Mouse (Mus musculus): Measurements from ENCODE around the gene Slfn2.
A peak's percentile ranks its signal among the peaks of the same experiment; 100 is the strongest.
"Not testable (repeated sequence)": the region's sequence is repeated elsewhere in the genome, so short reads cannot be mapped to it uniquely, and the experiment has no call there.

The Slfn2 gene

DNA sequence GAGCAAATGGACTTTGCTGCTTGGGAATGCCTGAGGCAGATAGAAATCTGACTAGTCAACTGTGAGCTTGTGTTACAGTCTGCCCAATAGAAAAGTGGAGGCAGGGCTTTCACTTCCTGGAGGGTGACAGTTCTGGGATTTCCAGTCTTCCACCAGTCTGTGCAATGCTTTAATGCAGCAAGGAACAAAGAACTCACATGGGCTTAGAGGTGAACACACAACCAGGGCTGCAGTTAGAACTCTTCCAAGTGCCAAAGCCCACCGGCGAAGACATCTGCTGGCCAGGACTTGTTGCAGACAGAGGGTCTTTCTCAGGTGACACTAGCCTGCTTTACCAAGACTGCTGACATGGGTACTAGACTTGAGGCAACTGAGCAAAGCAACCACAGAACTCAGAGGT, at the start of gene Slfn2:
Gene Slfn2, plus strand, starts transcription at position 167 of the 400 bp plus-strand sequence.
- DNase-seq, result no peak

DNA sequence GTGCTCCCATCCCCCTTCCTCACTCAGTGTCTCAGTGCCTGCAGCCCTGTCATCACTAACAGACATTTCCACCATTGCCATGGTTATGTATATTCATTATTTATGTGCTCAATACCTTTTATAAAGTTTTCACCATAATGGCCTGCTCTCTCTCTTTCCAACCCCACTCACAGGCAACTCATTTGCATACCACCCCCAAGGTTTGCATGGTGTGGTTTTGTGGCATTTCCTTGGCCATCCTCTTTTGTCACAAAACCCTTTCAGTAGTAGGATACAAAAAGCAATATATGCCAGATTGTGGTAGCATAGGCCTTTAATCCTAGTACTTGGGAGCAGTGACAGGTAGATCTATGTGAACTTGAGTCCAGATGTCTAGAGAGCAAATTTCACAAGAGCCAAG, 48.8 kb upstream of the Slfn2 start:
- no peak for DNase-seq

DNA sequence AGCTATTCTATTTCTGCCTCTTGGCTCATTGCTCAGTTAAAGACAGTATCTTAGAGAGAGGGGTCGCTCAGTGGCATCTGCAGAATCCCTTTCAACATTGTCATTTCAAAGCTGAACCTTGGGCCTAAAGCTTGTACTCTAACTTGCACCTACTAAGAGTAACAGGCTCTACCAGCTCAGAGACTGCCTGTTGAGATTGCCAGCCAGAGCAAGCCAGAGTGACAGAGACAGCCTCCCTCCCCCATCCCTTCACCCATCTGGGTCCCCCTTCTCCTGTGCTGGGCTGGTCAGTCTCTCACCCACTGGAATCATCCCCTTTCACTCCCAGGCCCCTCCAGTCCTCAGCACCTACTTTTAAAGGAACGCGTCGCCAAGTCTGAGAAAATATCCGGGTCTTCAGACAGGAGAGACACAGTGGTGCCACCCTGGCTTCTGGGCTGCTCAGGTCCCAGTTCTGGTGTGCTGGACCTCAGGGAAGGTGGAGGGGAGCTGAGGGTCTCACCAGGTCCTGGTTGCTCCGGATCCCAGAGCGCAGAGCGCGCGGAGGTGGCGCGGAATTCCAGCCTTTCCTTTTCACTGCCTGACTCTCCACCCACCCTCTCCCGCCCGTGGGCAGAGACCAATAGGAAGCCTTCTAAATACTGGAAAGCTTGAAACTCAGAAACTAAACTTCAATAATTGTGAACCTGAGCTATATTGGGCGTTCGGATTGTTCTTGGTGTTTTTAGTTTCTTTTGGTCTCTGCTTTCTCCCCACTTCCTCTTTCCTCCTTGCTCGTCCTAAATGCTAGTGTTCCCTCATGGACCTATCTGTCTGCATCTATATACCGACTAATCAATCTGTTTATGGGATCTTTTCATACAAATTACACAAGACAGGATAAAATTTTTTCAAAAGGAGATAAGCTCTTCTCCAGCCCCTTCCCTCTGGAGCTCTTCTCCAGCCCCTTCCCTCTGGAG, 45.1 kb upstream of the Slfn2 start:
- DNase-seq, result not testable (repeated sequence)

GRCm38 (mm10) chr11:83020621-83021020, 44.3 kb upstream of the Slfn2 start, which contains the start of gene Slfn8:
TSS of gene Slfn8 (minus strand) at chr11:83020810.
- DNase-seq, result no peak

GRCm38 (mm10) chr11:83038686-83039085, 26.2 kb upstream of the Slfn2 start:
- DNase-seq, result not testable (repeated sequence)

DNA sequence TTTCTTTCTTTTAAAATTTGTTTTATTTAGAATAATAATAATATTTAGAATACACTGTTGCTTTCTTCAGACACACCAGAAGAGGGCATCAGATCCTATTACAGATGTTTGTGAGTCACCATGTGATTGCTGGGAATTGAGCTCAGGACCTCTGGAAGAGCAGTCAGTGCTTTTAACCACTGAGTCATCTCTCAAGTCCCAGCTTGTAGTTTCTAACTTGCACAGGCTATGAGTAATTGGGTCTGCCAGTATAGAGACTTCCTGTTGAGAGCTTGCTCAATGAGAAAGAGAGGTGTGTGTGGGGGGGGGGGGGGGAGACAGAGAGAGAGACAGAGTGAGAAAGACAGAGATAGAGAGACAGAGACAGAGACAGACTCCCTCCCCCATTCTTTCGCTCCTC, 25.8 kb upstream of the Slfn2 start:
- no peak for DNase-seq

DNA sequence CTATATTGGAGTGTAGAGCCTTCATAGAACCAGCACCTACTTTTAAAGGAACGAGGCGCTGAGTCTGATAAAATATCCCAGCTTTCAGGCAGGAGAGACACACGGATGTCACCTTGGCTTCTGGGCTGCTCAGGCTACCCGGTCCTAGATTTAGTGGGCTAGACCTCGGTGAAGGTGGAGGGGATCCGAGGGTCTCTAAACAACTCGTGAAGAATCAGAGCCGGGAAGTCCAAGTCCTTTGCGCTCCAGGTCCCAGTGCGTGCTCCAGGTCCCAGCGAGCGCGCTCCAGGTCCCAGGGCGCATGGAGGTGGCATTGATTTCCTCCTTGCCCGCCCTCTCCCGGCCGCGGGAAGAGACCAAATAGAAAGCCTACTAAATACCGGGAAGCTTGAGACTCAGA, 25.1 kb upstream of the Slfn2 start:
- no peak for DNase-seq

DNA sequence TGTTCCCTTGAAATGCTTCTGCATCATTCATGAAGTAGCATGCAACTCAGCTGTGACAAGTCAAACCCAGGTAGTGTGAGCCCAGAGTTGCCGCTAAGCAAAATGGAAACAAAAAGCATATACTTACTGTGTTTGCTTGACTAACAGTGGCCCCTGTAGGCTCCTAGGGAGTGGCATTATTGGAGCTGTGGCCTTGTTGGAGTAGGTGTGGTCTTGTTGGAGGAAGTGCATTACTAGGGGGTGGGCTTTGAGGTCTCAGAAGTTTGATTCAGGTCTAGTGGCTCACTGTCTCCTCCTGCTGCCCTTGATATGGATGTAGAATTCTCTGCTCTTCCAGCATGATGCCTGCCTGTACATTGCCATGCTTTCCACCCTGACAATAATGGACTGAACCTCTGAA, 24.6 kb upstream of the Slfn2 start:
- DNase-seq, result no peak

DNA sequence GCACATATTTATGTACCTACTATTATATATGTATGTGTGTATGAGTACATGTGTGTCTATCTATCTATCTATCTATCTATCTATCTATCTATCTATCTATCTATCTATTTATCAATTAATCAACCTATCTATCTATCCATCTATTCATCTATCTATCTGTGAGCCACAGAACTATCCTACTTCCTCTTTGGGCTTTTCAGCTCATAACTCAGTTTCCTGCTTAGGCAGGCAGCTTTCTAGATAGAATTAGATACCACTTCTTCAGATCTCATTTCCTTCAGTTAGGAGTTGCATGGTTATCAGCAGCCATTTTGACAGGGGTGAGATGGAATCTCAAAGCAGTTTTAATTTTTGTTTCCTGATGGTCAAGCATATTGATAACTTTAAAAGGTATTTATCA, 23.9 kb upstream of the Slfn2 start:
- no peak for DNase-seq

- DNase-seq, result no peak
Measured at GRCm38 (mm10) chr11:83043891-83044290, 21.0 kb upstream of the Slfn2 start.

GRCm38 (mm10) chr11:83045642-83046041, 19.3 kb upstream of the Slfn2 start:
- peak; percentile 26 for DNase-seq

GRCm38 (mm10) chr11:83057863-83058262, 7.0 kb upstream of the Slfn2 start:
- DNase-seq, result peak; percentile 33

GRCm38 (mm10) chr11:83060412-83061020, 4.4 kb upstream of the Slfn2 start:
- no peak for DNase-seq

- no peak for DNase-seq
Measured at GRCm38 (mm10) chr11:83061806-83062205, 3.1 kb upstream of the Slfn2 start.

DNA sequence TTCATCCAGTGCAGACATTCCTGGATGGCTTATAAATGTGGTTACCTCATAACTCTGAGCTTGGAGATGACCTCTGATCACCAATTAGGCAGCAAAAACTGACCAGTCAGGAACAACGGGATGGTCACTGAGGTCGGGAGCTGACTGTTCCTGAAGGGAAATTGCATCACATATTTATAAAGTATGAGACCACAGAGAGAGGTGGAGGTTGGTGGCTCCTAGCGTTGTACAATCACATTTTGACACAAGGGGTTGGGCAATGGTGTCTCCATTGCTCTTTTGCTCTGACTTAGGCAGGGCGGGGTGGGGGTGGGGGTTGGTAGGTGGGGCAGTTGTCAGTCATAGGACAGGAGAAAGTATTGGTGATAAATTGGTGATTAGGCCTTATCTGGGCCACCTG, 1.8 kb upstream of the Slfn2 start:
- no peak for DNase-seq

GRCm38 (mm10) chr11:83063941-83064349, 967 bp upstream of the Slfn2 start:
- DNase-seq, result no peak

- no peak for DNase-seq
Measured at GRCm38 (mm10) chr11:83065441-83066344, 781 bp downstream of the Slfn2 start.

DNA sequence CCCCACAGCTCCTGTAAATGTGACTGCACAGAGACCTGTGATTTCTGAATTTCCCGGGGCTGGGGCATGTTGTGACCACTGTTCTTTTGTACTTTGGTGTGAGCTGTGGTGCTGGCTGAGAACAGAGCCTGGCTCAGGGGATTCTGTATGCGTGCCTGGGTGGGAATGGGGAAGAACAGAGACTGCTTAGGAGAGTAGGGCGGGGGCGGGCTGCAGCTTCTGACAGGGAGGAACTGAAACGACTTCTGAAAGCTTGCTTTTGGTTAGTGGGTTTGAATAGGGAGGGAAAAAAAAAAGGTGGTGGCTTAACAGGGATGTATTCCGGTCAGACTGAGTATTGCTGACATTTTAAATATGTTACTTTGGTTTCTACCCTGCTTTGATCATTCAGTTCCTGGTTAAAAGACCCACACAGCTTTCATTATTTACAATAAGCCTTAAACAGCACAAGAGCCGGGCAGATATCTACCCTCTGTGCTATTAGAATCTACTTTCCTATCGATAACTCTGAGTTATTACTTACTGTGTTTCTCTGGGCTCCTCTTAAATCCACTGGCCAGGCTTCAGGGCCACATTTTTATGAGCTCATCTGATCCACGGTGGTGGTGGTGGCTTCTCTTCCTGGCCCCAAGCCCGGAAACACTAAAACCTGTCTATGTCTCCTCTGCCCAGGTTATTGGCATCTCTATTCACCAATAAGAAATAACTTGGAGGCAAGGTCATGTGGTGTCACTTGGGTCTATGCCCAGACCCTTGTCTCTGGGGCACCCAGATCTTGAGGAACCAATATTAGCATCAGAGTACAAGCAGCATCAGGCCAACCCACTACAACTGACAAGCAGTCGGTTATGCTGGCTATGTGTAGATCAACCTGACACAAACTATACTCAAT, 2.0 kb downstream of the Slfn2 start:
- DNase-seq, result no peak

- no peak for DNase-seq
Measured at GRCm38 (mm10) chr11:83067982-83068694, 3.2 kb downstream of the Slfn2 start.

DNA sequence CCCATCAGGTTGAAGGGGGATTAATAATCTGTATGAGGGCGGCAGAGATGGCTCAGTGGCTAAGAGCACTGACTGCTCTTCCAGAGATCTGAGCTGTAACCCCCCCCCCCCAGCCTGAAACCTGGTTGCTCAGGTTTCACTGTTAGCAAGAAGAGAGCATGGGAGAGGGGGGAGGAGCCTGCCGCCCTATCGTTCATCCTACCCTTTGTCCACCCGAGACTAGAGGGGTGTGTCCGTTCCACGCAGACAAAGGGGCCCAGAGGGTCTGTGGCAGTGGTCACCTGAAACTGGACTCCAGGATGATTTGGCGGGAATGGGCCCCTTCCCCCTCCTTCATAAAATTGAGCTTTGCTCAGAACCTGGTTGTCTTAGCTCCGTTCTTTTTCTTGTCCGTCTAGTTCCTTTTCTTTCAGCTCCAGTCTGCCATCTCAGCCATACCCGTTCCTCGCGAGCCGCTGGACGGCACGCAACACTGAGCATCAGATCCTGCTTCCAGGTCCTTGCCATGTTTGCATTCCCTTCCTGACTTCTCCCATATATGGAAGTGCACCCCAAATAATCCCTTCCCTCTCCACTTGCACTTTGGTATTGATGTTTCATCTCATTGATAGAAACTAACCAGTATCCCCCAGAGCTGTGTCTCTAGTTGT, 5.5 kb downstream of the Slfn2 start:
- no peak for DNase-seq

All from right cerebral cortex, adult 18-20 months (tissue).